Mouse (Mus musculus) CH12.LX (cell line): ENCODE data around the gene Ap1m1.

Source experiments
- CHD2 ChIP-seq: IDR thresholded peaks from 2 replicates; pipeline ENCODE4 v1.6.1; 2011; ENCODE audit warnings: low read length, improper control_type of control experiment
- EP300 ChIP-seq: IDR thresholded peaks from 2 replicates; pipeline ENCODE4 v1.6.1; 2011; ENCODE audit warnings: low read length, improper control_type of control experiment
- MAX ChIP-seq: IDR thresholded peaks from 2 replicates; pipeline ENCODE4 v1.6.1; 2011; ENCODE audit warnings: low read length, improper control_type of control experiment
- POLR2A ChIP-seq: IDR thresholded peaks from 2 replicates; pipeline ENCODE4 v1.6.1; 2011; ENCODE audit warnings: low read depth, mild to moderate bottlenecking, improper control_type of control experiment, low read length
- ZMIZ1 ChIP-seq: IDR thresholded peaks from 2 replicates; pipeline ENCODE4 v1.6.1; 2012; ENCODE audit warnings: low read depth, mild to moderate bottlenecking, inconsistent platforms, low read length, improper control_type of control experiment

DNA sequence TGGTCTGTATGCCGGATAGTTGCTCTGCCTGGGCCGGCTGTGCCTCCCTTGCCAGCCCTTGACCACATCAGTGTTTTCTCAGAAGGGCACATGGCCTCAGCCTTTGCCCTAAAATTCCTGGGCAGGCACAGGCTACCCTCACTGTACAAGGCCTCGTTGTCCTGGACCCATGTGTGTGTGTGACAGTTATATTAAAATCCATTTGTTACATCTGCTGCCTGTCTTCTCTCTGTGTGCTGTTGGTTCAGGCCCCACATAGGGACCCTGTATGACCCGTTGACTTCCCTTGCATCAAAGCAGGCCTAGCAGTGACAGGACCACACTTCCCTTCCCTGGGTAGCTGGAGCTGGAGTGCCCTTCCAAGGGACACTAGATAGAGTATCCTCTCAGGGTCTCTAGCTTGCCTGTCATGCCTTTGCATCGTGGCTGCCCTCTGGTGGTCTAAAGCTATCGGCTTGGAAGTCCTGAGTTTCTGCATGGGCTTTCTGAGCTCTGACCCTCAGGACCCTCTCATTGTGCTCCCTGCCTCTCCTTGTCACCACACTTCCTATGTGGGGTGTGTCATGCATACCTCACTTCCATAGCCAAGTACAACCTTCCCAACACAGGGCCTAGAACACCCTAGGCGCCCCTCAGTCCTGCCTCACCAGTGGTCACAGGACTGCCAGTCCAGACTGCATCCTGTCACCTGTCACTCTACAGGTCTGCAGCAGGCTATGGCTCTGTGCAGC, 17.5 kb downstream of the Ap1m1 start:
- TF ChIP-seq ZMIZ1 (no peak), POLR2A (no peak), MAX (no peak), EP300 (no peak), CHD2 (no peak)
